Mouse (Mus musculus): Measurements from ENCODE around the gene Aak1. TPM values are rescaled to one million over a fixed set of nuclear protein-coding genes. Genes with fewer than 3 reads are reported as not detected.
A peak's percentile ranks its signal among the peaks of the same experiment; 100 is the strongest.

The Aak1 gene
- total RNA-seq, 2 experiments from 2014 or later = 276 to 295 TPM

GRCm38 (mm10) chr6:86884746-86885145 lies 35.4 kb downstream of the Aak1 start:
- DNase-seq (ENCODE audit: low spot score in 2 of 2) = no peak

GRCm38 (mm10) chr6:86885816-86886529 lies 36.7 kb downstream of the Aak1 start:
- DNase-seq (ENCODE audit: low spot score in 2 of 2) = no peak

GRCm38 (mm10) chr6:86886803-86887202 lies 37.5 kb downstream of the Aak1 start:
- no peak for DNase-seq (ENCODE audit: low spot score in 2 of 2)

DNA sequence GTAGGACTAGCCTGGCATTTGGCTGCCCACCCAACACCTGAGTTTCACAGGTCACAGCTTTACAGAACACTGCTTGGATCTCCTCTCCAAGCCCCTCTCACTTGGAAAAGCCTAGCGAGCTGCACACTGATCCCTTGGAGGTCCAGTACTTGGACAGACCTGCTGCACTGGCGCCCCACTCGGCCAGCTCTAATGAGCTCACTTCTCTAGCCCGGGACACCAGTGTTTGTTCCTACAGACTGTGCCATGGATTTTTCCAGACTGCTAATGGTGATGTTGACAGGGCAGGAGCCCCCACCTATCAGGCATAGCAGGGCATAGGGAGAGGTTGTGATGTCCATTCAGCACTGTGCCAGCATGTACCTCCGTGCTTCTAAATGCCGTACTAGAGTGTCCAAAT lies 48.2 kb downstream of the Aak1 start:
- DNase-seq (ENCODE audit: low spot score in 2 of 2) = no peak

DNA sequence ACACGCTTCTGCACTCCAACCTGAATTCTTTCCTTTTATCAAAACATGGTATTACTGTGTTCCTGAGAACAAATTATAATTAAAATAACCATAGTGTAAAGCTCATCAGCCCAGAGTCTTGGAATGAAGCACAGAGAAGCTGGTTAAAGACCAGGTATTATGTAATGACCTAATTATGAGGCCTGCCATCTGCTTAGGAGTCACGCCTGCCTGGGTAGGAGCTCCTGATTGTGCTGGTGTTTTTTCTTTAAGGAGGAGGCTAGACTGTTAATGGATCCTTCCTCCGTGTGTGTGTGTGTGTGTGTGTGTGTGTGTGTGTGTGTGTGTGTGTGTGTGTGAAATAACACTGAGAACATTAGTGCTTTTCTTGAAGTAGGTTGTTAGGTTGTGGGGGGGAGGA lies 49.7 kb downstream of the Aak1 start:
- no peak for DNase-seq (ENCODE audit: low spot score in 2 of 2)

DNA sequence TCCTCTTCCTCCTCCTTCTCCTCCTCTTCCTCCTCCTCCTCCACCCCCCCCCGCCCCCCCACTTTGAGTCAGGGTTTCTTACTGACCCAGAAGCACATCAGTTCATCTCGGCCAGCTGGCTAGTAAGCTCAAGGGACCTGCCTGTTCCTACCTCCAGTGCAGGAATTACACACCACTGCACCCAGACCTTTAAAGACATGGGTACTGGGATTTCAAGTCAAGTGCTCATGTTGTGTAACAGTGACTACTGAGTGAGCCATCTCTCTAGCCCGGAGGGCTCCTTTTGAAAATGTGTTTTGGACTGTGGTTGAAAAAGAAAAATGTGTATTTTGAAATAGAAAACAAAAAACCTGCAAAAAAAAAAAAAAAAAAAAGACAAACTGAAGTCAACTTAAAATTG lies 50.6 kb downstream of the Aak1 start:
- DNase-seq (ENCODE audit: low spot score in 2 of 2) = no peak

DNA sequence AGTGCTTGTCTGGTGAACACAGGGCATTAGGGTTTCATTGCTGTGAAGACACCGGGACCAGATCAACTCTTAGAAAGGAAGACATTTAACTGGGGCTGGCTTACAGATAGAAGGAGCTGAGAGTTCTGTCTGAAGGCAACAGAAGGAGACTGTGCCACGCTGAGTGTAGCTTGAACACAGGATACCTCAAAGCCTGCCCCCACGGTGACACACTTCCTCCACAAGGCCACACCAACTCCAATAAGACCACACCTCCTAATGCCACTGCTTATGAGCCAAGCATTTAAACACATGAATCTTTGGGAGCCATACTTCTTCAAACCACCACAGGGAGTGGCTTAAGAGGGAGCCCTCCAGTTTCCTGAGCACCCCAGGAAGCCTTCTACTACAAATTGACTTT lies 51.2 kb downstream of the Aak1 start:
- no peak for DNase-seq (ENCODE audit: low spot score in 2 of 2)

- no peak for DNase-seq (ENCODE audit: low spot score in 2 of 2)
Observed at GRCm38 (mm10) chr6:86905500-86905899, 56.2 kb downstream of the Aak1 start.

DNA sequence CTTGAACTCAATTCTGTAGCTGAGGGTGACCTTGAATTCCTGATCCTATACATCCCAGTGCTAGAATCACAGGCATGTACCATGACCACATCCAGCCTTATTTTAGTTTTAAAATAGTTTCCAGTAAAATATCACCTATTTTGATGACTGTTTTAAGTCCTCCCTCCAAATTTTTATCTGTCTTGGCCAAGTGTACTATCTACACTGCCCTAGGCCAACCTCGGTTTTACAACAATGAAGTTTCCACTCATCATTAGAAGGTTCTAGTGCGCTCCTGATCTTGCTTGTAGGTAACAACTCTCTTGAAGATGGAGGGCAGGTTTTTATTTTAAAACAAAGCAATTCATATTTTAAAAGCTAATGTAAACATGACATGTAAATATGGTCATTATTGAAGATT lies 57.9 kb downstream of the Aak1 start:
- no peak for DNase-seq (ENCODE audit: low spot score in 2 of 2)

DNA sequence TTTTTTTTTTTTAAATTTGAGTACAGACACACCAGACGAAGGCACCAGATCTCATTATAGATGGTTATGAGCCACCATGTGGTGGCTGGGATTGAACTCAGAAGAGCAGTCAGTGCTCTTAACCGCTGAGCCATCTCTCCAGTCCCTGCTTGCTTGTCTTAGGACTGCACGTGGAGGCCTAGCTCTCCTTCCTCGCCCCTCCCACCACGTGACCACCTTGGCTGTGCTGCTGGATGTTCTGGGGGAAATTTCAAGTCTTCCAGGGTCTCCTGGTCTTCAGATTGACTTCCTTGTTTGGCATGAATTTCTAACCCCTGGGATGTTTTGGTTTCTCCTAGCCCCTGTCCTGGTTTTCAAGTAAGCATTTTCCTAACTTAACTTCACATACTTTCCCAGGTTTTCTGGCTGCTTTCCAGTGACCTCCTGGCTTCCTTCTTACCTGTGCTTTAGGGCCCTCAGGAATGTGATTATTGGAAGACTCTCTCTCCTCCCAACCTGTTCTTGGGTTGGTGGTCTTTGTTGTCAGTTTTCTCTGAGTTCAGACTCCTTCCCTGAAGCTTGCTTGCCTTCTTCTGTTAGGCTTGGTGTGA lies 59.3 kb downstream of the Aak1 start:
- no peak for DNase-seq (ENCODE audit: low spot score in 2 of 2)

GRCm38 (mm10) chr6:86909881-86910280 lies 60.6 kb downstream of the Aak1 start:
- no peak for DNase-seq (ENCODE audit: low spot score in 2 of 2)

DNA sequence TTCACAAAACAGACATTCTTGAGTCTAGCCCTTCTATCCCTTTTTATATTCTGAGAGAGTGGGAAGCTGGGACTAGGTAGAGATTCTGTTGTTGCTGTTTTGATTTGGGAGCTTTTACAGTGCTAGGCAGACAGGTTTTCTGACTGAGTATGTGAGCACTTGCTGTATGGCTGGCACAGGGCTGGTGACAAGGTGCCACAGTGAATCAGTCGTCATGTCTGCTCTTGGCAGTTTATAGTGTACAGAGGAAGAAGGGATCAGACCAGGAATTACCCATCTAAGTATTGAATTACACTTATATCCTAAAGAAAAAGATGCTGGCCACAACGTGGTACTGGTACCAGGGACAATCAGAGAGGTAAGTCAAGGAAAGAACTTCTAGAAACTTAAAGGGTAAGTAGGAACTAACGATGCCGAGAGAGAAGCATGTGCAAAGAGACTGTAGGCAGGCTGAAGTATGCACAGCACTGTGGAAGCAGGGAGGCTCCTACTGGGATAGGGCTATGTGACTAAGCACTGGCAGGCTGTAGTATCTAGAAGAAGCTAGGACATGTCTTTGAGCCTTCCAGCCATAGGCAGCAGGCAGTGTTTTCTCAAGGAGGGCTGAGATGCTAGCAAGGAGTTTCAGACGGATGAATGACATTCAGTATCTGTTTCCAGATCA lies 67.0 kb downstream of the Aak1 start:
- no peak for DNase-seq (ENCODE audit: low spot score in 2 of 2)

DNA sequence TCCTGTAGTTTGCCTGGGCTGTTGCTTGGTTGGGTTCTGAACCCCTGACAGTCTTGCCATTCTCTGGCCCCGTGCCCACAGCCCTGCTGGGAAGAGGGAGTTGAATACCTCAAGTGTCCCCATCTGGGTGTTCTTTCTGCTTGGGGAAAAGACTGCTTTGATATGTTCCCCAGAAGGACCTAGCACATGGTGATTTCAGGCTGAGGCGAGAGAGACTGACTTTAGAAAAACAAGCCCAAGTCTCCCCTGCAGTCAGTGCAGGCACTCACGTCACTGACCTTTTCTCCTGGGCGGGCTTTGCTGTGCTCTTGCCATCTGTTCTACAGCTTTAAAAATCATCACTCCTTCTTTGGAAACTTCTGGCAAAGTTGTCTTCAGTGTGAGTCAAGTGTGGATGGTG lies 67.9 kb downstream of the Aak1 start:
- DNase-seq (ENCODE audit: low spot score in 2 of 2) = peak; percentile 38 to 57

GRCm38 (mm10) chr6:86918058-86918835 lies 68.9 kb downstream of the Aak1 start:
- DNase-seq (ENCODE audit: low spot score in 2 of 2) = peak in 1 of 2 experiments; percentile 20

DNA sequence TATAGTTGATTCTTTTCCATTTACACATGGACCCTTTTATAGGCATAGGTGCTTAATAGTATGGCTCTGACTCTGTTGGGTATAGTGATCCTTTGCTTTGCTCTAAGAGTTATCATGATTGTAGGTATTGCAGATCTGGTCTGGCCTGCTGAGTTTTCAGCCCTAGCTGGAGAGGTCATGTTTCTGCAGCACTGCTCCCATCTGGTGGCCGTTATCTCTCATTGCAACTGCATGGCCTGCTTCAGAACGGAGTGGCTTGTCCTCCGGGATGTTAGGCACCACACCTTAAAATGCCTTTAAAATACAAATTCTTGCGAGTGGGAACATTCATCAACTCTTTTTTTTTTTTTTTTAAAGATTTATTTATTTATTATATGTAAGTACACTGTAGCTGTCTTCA lies 72.6 kb downstream of the Aak1 start:
- DNase-seq (ENCODE audit: low spot score in 2 of 2) = peak; percentile 54 to 66

DNA sequence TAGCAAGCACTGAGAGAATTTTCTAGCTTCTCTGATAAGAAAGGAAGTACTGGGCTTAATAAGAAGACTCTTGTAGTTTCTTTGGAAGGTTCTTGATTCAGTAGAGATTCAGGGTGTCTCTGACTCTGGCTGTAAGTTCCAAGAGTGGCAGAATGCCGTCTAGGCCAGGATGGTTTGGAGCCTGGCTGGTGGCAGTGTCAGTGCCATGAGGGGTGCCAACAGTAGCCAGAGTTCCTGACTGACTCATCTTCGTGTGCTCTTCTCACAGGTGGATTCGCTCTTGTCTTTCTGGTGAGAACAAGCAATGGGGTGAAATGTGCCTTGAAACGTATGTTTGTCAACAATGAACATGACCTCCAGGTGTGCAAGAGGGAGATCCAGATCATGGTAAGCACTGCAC lies 75.4 kb downstream of the Aak1 start:
- no peak for DNase-seq (ENCODE audit: low spot score in 2 of 2)

DNA sequence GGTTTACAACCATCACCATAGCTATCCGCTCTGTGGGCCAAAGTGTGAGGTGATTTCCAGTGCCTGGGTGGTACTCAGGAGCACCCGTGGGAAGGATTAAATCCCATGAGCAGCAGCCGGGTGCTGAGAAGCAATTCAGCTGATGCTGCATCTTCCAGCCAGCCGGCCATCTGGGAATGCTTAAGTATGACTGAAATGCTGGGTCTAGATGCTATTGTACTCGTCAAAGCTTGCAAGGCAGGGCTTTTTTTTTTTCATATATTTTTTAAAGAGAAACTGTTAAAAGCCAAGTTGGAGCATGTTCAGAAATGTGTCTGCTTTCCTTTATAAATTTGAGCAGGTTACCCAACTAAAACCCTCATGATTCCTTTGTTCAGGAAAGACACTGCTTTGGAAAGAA lies 85.2 kb downstream of the Aak1 start:
- DNase-seq (ENCODE audit: low spot score in 2 of 2) = no peak

- DNase-seq (ENCODE audit: low spot score in 2 of 2) = no peak
Observed at GRCm38 (mm10) chr6:86939797-86940196, 90.5 kb downstream of the Aak1 start.

- no peak for DNase-seq (ENCODE audit: low spot score in 2 of 2)
Observed at GRCm38 (mm10) chr6:86940966-86941365, 91.6 kb downstream of the Aak1 start.

DNA sequence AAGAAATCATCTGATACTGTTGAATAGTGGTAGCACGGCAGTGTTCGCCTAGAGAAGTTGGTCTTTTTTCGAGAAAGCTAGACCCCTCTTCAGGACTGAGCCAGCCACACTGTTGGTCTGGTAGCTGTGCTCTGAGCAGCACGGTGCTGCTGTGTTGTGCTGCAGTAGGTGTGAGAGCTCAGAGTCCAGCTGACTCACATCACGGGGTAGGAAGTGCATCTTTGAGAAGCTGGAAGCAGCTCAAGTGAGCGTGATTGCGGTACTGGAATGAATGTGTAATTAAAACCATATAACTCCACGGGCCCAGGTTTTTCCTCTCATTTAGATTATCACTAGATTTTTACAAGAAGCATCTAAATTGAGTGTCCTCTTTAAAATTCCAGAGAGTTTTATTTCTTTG lies 97.8 kb downstream of the Aak1 start:
- no peak for DNase-seq (ENCODE audit: low spot score in 2 of 2)

GRCm38 (mm10) chr6:86948746-86949145 lies 99.4 kb downstream of the Aak1 start:
- no peak for DNase-seq (ENCODE audit: low spot score in 2 of 2)

DNA sequence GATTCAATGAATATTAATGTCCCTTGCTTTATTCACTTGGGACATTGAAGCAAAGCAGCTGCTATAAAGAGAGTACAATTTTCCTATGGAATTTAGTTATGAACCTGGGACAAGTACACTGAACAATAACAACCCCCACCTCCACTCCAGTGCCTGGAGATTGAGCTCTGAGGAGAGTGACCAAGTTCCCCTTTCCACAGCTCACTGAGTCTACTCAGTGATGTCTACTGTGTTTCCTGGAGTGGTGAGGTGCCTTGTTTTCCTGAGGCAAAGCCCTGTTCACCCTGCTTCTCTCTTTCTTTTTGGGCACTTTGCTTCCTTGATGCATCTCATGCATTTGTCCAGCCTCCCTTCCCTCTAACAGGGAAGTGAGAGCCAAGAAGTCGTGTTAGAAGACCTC lies 100.8 kb downstream of the Aak1 start:
- no peak for DNase-seq (ENCODE audit: low spot score in 2 of 2)

Data from layer of hippocampus, postnatal 10 days (tissue).